Comparison of ENCODE assay signal across 9 mouse cellular contexts in the genomic region with DNA sequence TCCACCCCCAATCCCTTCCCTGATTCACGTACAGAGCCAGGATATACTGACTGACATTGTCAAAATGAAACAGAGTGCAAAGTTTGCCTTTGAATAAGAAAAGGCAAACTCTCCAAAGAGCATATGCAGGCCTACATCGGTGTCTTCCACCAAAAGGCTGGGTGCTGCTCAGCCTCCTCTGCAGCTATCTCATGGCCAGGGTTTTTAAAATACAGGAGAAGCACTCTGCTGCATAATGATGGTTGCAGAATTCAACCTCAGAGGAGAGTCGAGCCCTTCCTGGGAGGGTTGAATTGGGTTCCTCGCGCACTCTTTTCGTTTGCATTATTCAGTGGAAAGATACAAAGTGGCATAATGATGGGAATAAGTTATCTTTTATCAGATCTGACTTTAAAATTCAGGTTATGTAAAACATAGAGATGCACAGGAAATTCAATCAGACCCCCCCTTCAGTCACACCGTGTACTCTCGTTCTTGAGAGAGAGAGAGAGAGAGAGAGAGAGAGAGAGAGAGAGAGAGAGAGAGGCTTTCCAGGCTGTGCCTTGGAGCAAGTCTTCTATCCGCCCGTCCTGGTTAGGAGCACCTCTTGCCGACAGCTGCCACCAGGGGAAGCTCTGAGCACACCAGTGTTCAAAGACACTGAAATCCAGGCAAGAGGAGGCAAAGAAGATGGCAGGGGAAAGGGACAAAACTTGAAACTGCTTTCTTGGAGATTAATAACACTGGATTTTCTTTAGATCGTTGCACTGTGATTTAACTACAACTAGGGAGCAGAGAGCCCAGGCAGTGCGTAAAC.
DNase-seq lines count a peak whose midpoint lies in the region; ATAC-seq and TF ChIP-seq lines count a peak whose summit lies in the region.
"Had no signal": no experiment of that assay in that cellular context is flagged by ENCODE, and none has a peak within 500 bp of the region (broad histone marks: within the 10 kb centered on the region; RNA-seq: fewer than 3 reads in every experiment).

No protein-coding gene starts in this region.

- DNase-seq in cerebellum, adult 18-20 months, result peak; percentile 4 to 6
- peak; percentile 6 for DNase-seq in ES-E14 (ENCODE audit: low read depth, low spot score)
- DNase-seq in forebrain, embryonic 14.5 days (ENCODE audit: low spot score), result peak; percentile 85
- DNase-seq in kidney, postnatal 4 days, result peak; percentile 68 to 71
- DNase-seq in midbrain, embryonic 11.5 days (ENCODE audit: low spot score, missing footprints), result peak; percentile 92
- no peak for DNase-seq in urinary bladder, postnatal 4 days (ENCODE audit: low spot score in 2 of 2)

- H3K27ac ChIP-seq in ES-E14 (ENCODE audit: insufficient read depth, low read depth, low read length, poor library complexity, severe bottlenecking), result no peak overlapping the region
- no peak overlapping the region for H3K27ac ChIP-seq in forebrain, embryonic 14.5 days (ENCODE audit: low read depth, low read length)
- no peak overlapping the region for H3K27ac ChIP-seq in midbrain, embryonic 11.5 days (ENCODE audit: low read depth, low read length)
- no peak overlapping the region for H3K27ac ChIP-seq in intestine, embryonic 15.5 days
- H3K27ac ChIP-seq: macrophage had no signal

- no peaks in the 10 kb centered on the region for H3K27me3 ChIP-seq in forebrain, embryonic 14.5 days (replicated peaks; ENCODE audit: control insufficient read depth, insufficient read depth, low read length)
- H3K27me3 ChIP-seq in midbrain, embryonic 11.5 days (ENCODE audit: control insufficient read depth, insufficient read depth, low read length), result no peaks in the 10 kb centered on the region
- no peaks in the 10 kb centered on the region for H3K27me3 ChIP-seq in intestine, embryonic 15.5 days (replicated peaks)

- WGBS in forebrain, embryonic 14.5 days, result 44% methylated on average over 13 of the region's 13 CpGs
- WGBS in midbrain, embryonic 11.5 days, result 47% methylated on average over 13 of the region's 13 CpGs
- 52% methylated on average over 13 of the region's 13 CpGs for WGBS in intestine, embryonic 15.5 days

- no peak for ATAC-seq in cerebellum, adult (ENCODE audit: insufficient number of reproducible peaks, low FRiP score, low TSS enrichment)
- ATAC-seq in forebrain, embryonic 14.5 days, result peak; percentile 88
- ATAC-seq in midbrain, embryonic 11.5 days (ENCODE audit: low FRiP score), result peak; percentile 80
- ATAC-seq in intestine, embryonic 15.5 days, result no peak

- no peak overlapping the region for H3K9ac ChIP-seq in ES-E14 (ENCODE audit: insufficient read depth, low read depth, low read length, poor library complexity, severe bottlenecking)
- no peak overlapping the region for H3K9ac ChIP-seq in forebrain, embryonic 14.5 days (ENCODE audit: low read length)
- no peak overlapping the region for H3K9ac ChIP-seq in midbrain, embryonic 11.5 days (ENCODE audit: low read length)
- H3K9ac ChIP-seq in intestine, embryonic 15.5 days, result no peak overlapping the region

- no peaks in the 10 kb centered on the region for H3K4me1 ChIP-seq in ES-E14 (ENCODE audit: control insufficient read depth in 2 of 2, insufficient read depth in 2 of 2, low read length in 2 of 2, poor library complexity in 1 of 2)
- H3K4me1 ChIP-seq in forebrain, embryonic 14.5 days (ENCODE audit: control insufficient read depth, insufficient read depth, low read length), result 0 out of 2 replicates have a peak, but pooled peaks cover 3% of the 10 kb centered on the region
- peaks cover 3% of the 10 kb centered on the region; the same call in 1 of the 2 replicates for H3K4me1 ChIP-seq in midbrain, embryonic 11.5 days (ENCODE audit: control insufficient read depth, insufficient read depth, low read length)
- no peaks in the 10 kb centered on the region for H3K4me1 ChIP-seq in intestine, embryonic 15.5 days (replicated peaks)

- H3K36me3 ChIP-seq in ES-E14 (ENCODE audit: control insufficient read depth, insufficient read depth, low read length, poor library complexity, severe bottlenecking), result no peaks in the 10 kb centered on the region
- no peaks in the 10 kb centered on the region for H3K36me3 ChIP-seq in forebrain, embryonic 14.5 days (ENCODE audit: control insufficient read depth, insufficient read depth, low read length)
- no peaks in the 10 kb centered on the region for H3K36me3 ChIP-seq in midbrain, embryonic 11.5 days (ENCODE audit: control insufficient read depth, insufficient read depth, low read length)
- no peaks in the 10 kb centered on the region for H3K36me3 ChIP-seq in intestine, embryonic 15.5 days

- no peaks in the 10 kb centered on the region for H3K9me3 ChIP-seq in ES-E14 (ENCODE audit: control insufficient read depth, insufficient read depth, low read depth, low read length)
- H3K9me3 ChIP-seq in forebrain, embryonic 14.5 days (replicated peaks; ENCODE audit: control insufficient read depth, low read length), result no peaks in the 10 kb centered on the region
- no peaks in the 10 kb centered on the region for H3K9me3 ChIP-seq in midbrain, embryonic 11.5 days (ENCODE audit: control insufficient read depth, low read length)
- no peaks in the 10 kb centered on the region for H3K9me3 ChIP-seq in intestine, embryonic 15.5 days

- no peak overlapping the region for H3K4me3 ChIP-seq in ES-E14 (ENCODE audit: insufficient read depth in 1 of 2, low read depth in 1 of 2, low read length in 2 of 2, poor library complexity in 1 of 2, severe bottlenecking in 1 of 2)
- H3K4me3 ChIP-seq in forebrain, embryonic 14.5 days (ENCODE audit: low read depth, low read length), result no peak overlapping the region
- no peak overlapping the region for H3K4me3 ChIP-seq in midbrain, embryonic 11.5 days (ENCODE audit: low read depth, low read length)
- no peak overlapping the region for H3K4me3 ChIP-seq in intestine, embryonic 15.5 days (replicated peaks)

- in situ Hi-C loops in ES-E14 (cut with MboI; ENCODE audit: low sequenced_read_pairs in 2 of 2, unreplicated experiment in 2 of 2), result no loop called here

- H3K4me2 ChIP-seq in forebrain, embryonic 14.5 days (ENCODE audit: low read length), result no peak overlapping the region
- no peak overlapping the region for H3K4me2 ChIP-seq in midbrain, embryonic 11.5 days
- no peak overlapping the region for H3K4me2 ChIP-seq in intestine, embryonic 15.5 days (replicated peaks)

TF ChIP-seq in ES-E14, 5 proteins besides CTCF, POLR2A, EP300 and RAD21:
- TF ChIP-seq ZNF384 (IDR thresholded peaks at IDR 0.05; ENCODE audit: low read depth, low read length) (no peak), MAFK (IDR thresholded peaks at IDR 0.05; ENCODE audit: insufficient read depth, low read depth, low read length) (no peak), HCFC1 (IDR thresholded peaks at IDR 0.05; ENCODE audit: borderline replicate concordance, insufficient read depth, low read length) (no peak), ZC3H11A (IDR thresholded peaks at IDR 0.05; ENCODE audit: borderline replicate concordance, low read depth, low read length) (no peak)

Comparison
In these comparisons a context has a peak if more than half of its experiments do, and no peak if none do; other contexts are left out.
1. DNase-seq: peak in cerebellum, adult 18-20 months (2 of 2), ES-E14 (single experiment), forebrain, embryonic 14.5 days (single experiment), kidney, postnatal 4 days (2 of 2) and midbrain, embryonic 11.5 days (single experiment); none in urinary bladder, postnatal 4 days (0 of 2).
2. ATAC-seq: peak in forebrain, embryonic 14.5 days (single experiment) and midbrain, embryonic 11.5 days (single experiment); none in cerebellum, adult (single experiment) and intestine, embryonic 15.5 days (single experiment).